Mouse (Mus musculus): Measurements from ENCODE around the gene Ache. TPM values are rescaled to one million over a fixed set of nuclear protein-coding genes. Genes with fewer than 3 reads are reported as not detected.

Ache gene
- polyA plus RNA-seq, 1 experiment from 2014 or later = 0.58 TPM

Small RNA genes lying within 50 kb of the gene (microRNA-seq; reads per million reads assigned to microRNA genes)
- gene Mir7036 (1.1 reads per million), gene Mir8116 (not detected)

Other genes with a start within 250 kb of the Ache start
- gene Ap1s1, start 241.4 kb upstream of the Ache start, polyA plus RNA-seq (2014; fragmentation: Nextera tagmentation; extraction: Ambion mirVana) = 145 and 152 TPM in 2 replicates
- gene Serpine1, start 215.3 kb upstream of the Ache start, polyA plus RNA-seq (2014; fragmentation: Nextera tagmentation; extraction: Ambion mirVana) = 0.26 and 0.32 TPM in 2 replicates
- gene Trim56, start 171.3 kb upstream of the Ache start, polyA plus RNA-seq (2014; fragmentation: Nextera tagmentation; extraction: Ambion mirVana) = 9.7 TPM in 2 replicates
- gene Muc3, start 138.2 kb upstream of the Ache start, polyA plus RNA-seq (2014; fragmentation: Nextera tagmentation; extraction: Ambion mirVana) = not detected in 2 replicates
- gene Muc3a, start 75.1 kb upstream of the Ache start, polyA plus RNA-seq (2014; fragmentation: Nextera tagmentation; extraction: Ambion mirVana) = 0.11 and 0.13 TPM in 2 replicates
- 6.2 and 6.4 TPM in 2 replicates for gene Ufsp1, start 7.1 kb downstream of the Ache start, polyA plus RNA-seq (2014; fragmentation: Nextera tagmentation; extraction: Ambion mirVana)
- gene Srrt, start 20.2 kb downstream of the Ache start, polyA plus RNA-seq (2014; fragmentation: Nextera tagmentation; extraction: Ambion mirVana) = 104 and 141 TPM in 2 replicates
- 52.7 and 62.5 TPM in 2 replicates for gene Trip6, start 26.9 kb downstream of the Ache start, polyA plus RNA-seq (2014; fragmentation: Nextera tagmentation; extraction: Ambion mirVana)
- 5.7 and 8.5 TPM in 2 replicates for gene Slc12a9, start 46.1 kb downstream of the Ache start, polyA plus RNA-seq (2014; fragmentation: Nextera tagmentation; extraction: Ambion mirVana)
- 30.9 and 58.9 TPM in 2 replicates for gene Ephb4, start 62.6 kb downstream of the Ache start, polyA plus RNA-seq (2014; fragmentation: Nextera tagmentation; extraction: Ambion mirVana)
- gene Zan, start 189.5 kb downstream of the Ache start, polyA plus RNA-seq (2014; fragmentation: Nextera tagmentation; extraction: Ambion mirVana) = 0.17 and 0.60 TPM in 2 replicates
- 57.8 and 69.5 TPM in 2 replicates for gene Pop7, start 215.0 kb downstream of the Ache start, polyA plus RNA-seq (2014; fragmentation: Nextera tagmentation; extraction: Ambion mirVana)
- gene Gigyf1, start 231.0 kb downstream of the Ache start, polyA plus RNA-seq (2014; fragmentation: Nextera tagmentation; extraction: Ambion mirVana) = 16.0 and 18.6 TPM in 2 replicates
- not detected in 2 replicates for gene Epo, start 245.7 kb downstream of the Ache start, polyA plus RNA-seq (2014; fragmentation: Nextera tagmentation; extraction: Ambion mirVana)
- gene Gnb2, start 246.0 kb downstream of the Ache start, polyA plus RNA-seq (2014; fragmentation: Nextera tagmentation; extraction: Ambion mirVana) = 427 and 433 TPM in 2 replicates

Measured in kidney, embryonic 14.5 days (tissue).